Mouse (Mus musculus): Measurements from ENCODE around the gene Ugt1a1. TPM values are rescaled to one million over a fixed set of nuclear protein-coding genes. Genes with fewer than 3 reads are reported as not detected.

Ugt1a1 gene
- polyA plus RNA-seq, 1 experiment from 2014 or later = not detected

DNA sequence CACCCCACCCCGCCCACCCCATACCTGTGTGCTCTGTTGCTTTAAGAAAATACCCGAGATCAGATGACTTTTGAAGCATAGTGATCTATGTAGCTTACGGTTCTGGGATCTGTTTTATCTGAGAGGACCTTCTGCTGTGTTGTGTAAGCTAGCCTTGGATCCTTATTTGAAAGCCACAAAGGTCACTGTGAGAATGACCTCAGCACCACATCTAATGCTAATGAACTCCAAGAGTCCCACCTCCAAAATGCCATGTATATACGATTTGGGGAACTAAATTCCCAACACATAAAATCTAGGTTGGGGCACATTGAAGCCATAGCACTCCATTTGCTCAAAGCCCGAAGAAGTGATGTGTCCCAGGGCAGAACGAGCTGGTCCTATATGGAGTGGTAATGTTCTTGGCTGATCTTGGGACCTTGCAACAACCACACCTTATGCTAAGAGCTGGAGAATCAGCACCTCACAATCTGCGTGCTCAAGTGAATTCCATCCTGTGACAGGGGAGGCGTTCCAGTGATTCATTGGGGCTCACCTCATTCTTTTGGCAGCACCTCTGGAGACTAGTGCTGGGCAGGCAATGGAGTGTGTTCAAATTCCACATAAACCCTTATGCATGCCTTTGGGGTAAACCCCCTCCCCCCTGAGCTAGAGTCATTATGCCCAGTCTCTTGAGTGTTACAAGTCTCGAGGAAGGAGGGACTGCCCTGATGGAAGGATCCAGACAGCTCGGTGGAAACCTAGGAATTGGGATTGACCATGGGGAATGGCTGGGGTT is 45.3 kb downstream of the Ugt1a1 start:
- Histone ChIP-seq H3K4me2 (ENCODE audit: low read length) (no peak overlapping the region), H3K4me1 (ENCODE audit: control insufficient read depth, insufficient read depth, low read length) (no peaks in the 10 kb centered on the region), H3K9ac (replicated peaks; ENCODE audit: low read length) (no peak overlapping the region), H3K36me3 (ENCODE audit: control insufficient read depth, insufficient read depth, low read length) (peaks cover 27% of the 10 kb centered on the region), H3K27me3 (ENCODE audit: control insufficient read depth, insufficient read depth, low read length) (no peaks in the 10 kb centered on the region), H3K27ac (replicated peaks; ENCODE audit: low read depth, low read length) (no peak overlapping the region), H3K9me3 (ENCODE audit: control insufficient read depth, low read length) (peaks cover 56% of the 10 kb centered on the region), H3K4me3 (replicated peaks; ENCODE audit: low read depth, low read length) (no peak overlapping the region)
- 81% methylated on average over 10 of the region's 10 CpGs for WGBS
- ATAC-seq (ENCODE audit: low FRiP score, low TSS enrichment) (no peak), DNase-seq (no peak)

DNA sequence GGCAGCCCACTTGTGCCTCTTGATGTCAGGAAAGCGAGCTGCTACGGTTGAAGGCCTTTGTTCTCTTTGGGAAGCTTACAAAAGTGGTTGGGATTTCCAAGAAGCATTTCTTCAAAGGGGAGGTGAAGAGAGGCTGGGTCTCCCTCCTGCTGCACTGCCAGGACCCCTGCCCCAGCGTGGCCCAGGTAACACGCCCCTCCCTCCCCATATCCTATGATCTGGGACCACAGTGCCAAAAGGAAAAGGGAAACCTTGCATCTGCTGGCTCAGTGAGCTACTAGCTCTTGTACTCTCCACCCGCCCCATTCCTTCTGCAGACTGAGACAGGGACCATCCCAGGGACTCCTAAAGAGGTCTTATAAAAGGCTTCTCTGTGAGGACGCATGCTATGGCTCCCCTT is 45.9 kb downstream of the Ugt1a1 start:
- WGBS = 79% methylated on average over 6 of the region's 6 CpGs
- H3K27ac ChIP-seq (replicated peaks; ENCODE audit: low read depth, low read length) = no peak overlapping the region
- H3K4me3 ChIP-seq (replicated peaks; ENCODE audit: low read depth, low read length) = no peak overlapping the region
- peaks cover 50% of the 10 kb centered on the region for H3K9me3 ChIP-seq (ENCODE audit: control insufficient read depth, low read length)
- no peaks in the 10 kb centered on the region for H3K27me3 ChIP-seq (ENCODE audit: control insufficient read depth, insufficient read depth, low read length)
- H3K4me1 ChIP-seq (ENCODE audit: control insufficient read depth, insufficient read depth, low read length) = no peaks in the 10 kb centered on the region
- ATAC-seq (ENCODE audit: low FRiP score, low TSS enrichment) = no peak
- H3K4me2 ChIP-seq (ENCODE audit: low read length) = no peak overlapping the region
- H3K9ac ChIP-seq (replicated peaks; ENCODE audit: low read length) = no peak overlapping the region
- H3K36me3 ChIP-seq (ENCODE audit: control insufficient read depth, insufficient read depth, low read length) = peaks cover 33% of the 10 kb centered on the region
- DNase-seq = no peak

- no peaks in the 10 kb centered on the region for H3K27me3 ChIP-seq (ENCODE audit: control insufficient read depth, insufficient read depth, low read length)
- ATAC-seq (ENCODE audit: low FRiP score, low TSS enrichment) (no peak), DNase-seq (no peak)
- H3K4me1 ChIP-seq (ENCODE audit: control insufficient read depth, insufficient read depth, low read length) = no peaks in the 10 kb centered on the region
- no peak overlapping the region for H3K9ac ChIP-seq (replicated peaks; ENCODE audit: low read length)
- H3K4me3 ChIP-seq (replicated peaks; ENCODE audit: low read depth, low read length) = no peak overlapping the region
- H3K36me3 ChIP-seq (ENCODE audit: control insufficient read depth, insufficient read depth, low read length) = peaks cover 40% of the 10 kb centered on the region
- H3K4me2 ChIP-seq (ENCODE audit: low read length) = no peak overlapping the region
- peaks cover 43% of the 10 kb centered on the region for H3K9me3 ChIP-seq (ENCODE audit: control insufficient read depth, low read length)
- 69% methylated on average over 6 of the region's 6 CpGs for WGBS
- no peak overlapping the region for H3K27ac ChIP-seq (replicated peaks; ENCODE audit: low read depth, low read length)
Measured at GRCm38 (mm10) chr1:88258361-88258760, 46.6 kb downstream of the Ugt1a1 start.

DNA sequence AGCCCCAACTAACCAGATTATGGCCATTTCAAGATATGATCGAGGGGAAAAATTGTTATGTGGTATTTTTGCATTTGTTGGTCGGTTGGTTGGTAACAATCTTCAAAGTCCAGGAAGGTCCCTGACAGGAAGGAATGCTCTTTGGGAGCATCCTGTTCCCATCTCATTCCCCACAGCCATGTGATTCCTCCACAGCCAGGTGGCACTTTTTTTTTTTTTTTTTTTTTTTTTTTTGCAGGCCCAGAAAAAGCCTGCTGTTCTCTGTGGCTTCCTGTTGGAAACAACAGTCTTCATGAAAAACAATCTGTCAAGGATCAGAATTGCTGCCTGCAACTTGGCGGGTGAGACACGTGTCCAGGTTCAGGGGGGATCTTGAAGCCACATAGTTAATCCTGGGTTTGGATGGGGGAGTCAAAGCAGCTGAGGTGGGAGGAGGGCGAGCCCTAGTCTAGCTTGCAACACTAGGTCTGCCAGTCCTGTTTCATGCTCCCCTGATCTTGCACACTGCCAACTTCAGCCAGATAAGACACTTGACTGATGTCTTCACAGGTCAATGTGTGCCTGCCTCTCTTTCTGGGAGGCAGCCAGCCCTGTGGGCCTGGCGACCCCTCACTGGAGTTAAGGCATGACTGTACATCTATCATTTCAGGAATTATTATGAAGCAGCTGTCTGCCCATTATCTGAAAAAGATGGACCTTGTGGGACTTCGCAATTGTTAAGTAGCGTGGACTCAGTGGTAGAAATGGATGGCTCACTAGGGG is 47.3 kb downstream of the Ugt1a1 start:
- Histone ChIP-seq H3K9me3 (ENCODE audit: control insufficient read depth, low read length) (peaks cover 36% of the 10 kb centered on the region), H3K27ac (replicated peaks; ENCODE audit: low read depth, low read length) (no peak overlapping the region), H3K4me2 (ENCODE audit: low read length) (no peak overlapping the region), H3K36me3 (ENCODE audit: control insufficient read depth, insufficient read depth, low read length) (peaks cover 47% of the 10 kb centered on the region), H3K9ac (replicated peaks; ENCODE audit: low read length) (no peak overlapping the region), H3K27me3 (ENCODE audit: control insufficient read depth, insufficient read depth, low read length) (no peaks in the 10 kb centered on the region), H3K4me1 (ENCODE audit: control insufficient read depth, insufficient read depth, low read length) (no peaks in the 10 kb centered on the region), H3K4me3 (replicated peaks; ENCODE audit: low read depth, low read length) (no peak overlapping the region)
- ATAC-seq (ENCODE audit: low FRiP score, low TSS enrichment) (no peak), DNase-seq (no peak)
- 82% methylated on average over 8 of the region's 8 CpGs for WGBS

DNA sequence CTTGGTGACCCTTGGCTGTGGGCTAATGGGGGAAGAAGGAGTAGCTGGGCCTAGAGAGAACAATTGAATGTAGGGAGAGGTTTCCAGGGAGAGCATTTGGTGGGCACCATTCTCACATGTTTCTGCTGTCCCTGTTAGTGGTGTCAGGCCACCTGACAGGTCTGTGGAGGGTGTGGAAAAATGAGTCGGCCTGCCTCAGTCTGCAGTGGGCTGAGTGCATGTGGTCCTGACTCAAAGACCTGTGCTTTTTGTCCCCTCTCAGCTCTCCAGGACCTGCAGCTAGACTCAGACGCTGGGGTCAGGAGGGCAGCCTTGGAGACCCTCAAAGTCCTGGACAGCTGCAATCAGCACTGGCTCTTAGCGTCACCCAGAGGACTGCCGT is 47.9 kb downstream of the Ugt1a1 start:
- ATAC-seq (ENCODE audit: low FRiP score, low TSS enrichment) (no peak), DNase-seq (no peak)
- WGBS = 84% methylated on average over 4 of the region's 4 CpGs
- no peak overlapping the region for H3K27ac ChIP-seq (replicated peaks; ENCODE audit: low read depth, low read length)
- H3K9me3 ChIP-seq (ENCODE audit: control insufficient read depth, low read length) = peaks cover 32% of the 10 kb centered on the region
- H3K36me3 ChIP-seq (ENCODE audit: control insufficient read depth, insufficient read depth, low read length) = peaks cover 53% of the 10 kb centered on the region
- no peaks in the 10 kb centered on the region for H3K27me3 ChIP-seq (ENCODE audit: control insufficient read depth, insufficient read depth, low read length)
- H3K4me2 ChIP-seq (ENCODE audit: low read length) = no peak overlapping the region
- H3K4me3 ChIP-seq (replicated peaks; ENCODE audit: low read depth, low read length) = no peak overlapping the region
- H3K9ac ChIP-seq (replicated peaks; ENCODE audit: low read length) = no peak overlapping the region
- H3K4me1 ChIP-seq (ENCODE audit: control insufficient read depth, insufficient read depth, low read length) = no peaks in the 10 kb centered on the region

DNA sequence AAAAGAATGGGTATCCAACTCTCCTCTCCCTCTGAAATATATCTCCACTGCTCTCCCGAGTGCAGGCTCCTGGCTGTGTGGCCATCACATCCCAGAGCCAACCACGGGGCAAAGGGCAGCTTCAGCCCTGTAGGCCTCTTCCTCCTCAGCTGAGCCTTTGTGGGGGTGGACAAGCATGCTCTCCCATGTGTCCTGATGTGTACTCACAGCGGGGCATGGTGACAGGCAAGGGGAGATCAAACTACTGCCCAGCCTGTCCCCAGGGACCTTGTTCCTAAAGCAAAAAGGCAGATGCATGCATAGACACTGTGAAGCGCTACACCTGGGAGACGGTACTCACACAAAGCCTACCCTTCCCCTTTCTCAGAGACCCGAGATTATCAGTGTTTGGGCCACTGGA is 48.4 kb downstream of the Ugt1a1 start:
- Histone ChIP-seq H3K4me3 (replicated peaks; ENCODE audit: low read depth, low read length) (no peak overlapping the region), H3K27me3 (ENCODE audit: control insufficient read depth, insufficient read depth, low read length) (no peaks in the 10 kb centered on the region), H3K27ac (replicated peaks; ENCODE audit: low read depth, low read length) (no peak overlapping the region), H3K4me1 (ENCODE audit: control insufficient read depth, insufficient read depth, low read length) (no peaks in the 10 kb centered on the region), H3K9me3 (ENCODE audit: control insufficient read depth, low read length) (peaks cover 28% of the 10 kb centered on the region), H3K4me2 (ENCODE audit: low read length) (no peak overlapping the region), H3K36me3 (ENCODE audit: control insufficient read depth, insufficient read depth, low read length) (peaks cover 57% of the 10 kb centered on the region), H3K9ac (replicated peaks; ENCODE audit: low read length) (no peak overlapping the region)
- WGBS = 84% methylated on average over 6 of the region's 6 CpGs
- DNase-seq = peak; percentile 48
- ATAC-seq (ENCODE audit: low FRiP score, low TSS enrichment) = peak; percentile 4; the same call in 1 of the 2 replicates

- no peak overlapping the region for H3K4me3 ChIP-seq (replicated peaks; ENCODE audit: low read depth, low read length)
- no peak overlapping the region for H3K9ac ChIP-seq (replicated peaks; ENCODE audit: low read length)
- no peaks in the 10 kb centered on the region for H3K27me3 ChIP-seq (ENCODE audit: control insufficient read depth, insufficient read depth, low read length)
- DNase-seq (no peak), ATAC-seq (ENCODE audit: low FRiP score, low TSS enrichment) (no peak)
- H3K4me1 ChIP-seq (ENCODE audit: control insufficient read depth, insufficient read depth, low read length) = no peaks in the 10 kb centered on the region
- no peak overlapping the region for H3K27ac ChIP-seq (replicated peaks; ENCODE audit: low read depth, low read length)
- peaks cover 21% of the 10 kb centered on the region for H3K9me3 ChIP-seq (ENCODE audit: control insufficient read depth, low read length)
- H3K4me2 ChIP-seq (ENCODE audit: low read length) = no peak overlapping the region
- peaks cover 64% of the 10 kb centered on the region for H3K36me3 ChIP-seq (ENCODE audit: control insufficient read depth, insufficient read depth, low read length)
- 86% methylated on average over 10 of the region's 10 CpGs for WGBS
Measured at GRCm38 (mm10) chr1:88260604-88261377, 49.0 kb downstream of the Ugt1a1 start.

DNA sequence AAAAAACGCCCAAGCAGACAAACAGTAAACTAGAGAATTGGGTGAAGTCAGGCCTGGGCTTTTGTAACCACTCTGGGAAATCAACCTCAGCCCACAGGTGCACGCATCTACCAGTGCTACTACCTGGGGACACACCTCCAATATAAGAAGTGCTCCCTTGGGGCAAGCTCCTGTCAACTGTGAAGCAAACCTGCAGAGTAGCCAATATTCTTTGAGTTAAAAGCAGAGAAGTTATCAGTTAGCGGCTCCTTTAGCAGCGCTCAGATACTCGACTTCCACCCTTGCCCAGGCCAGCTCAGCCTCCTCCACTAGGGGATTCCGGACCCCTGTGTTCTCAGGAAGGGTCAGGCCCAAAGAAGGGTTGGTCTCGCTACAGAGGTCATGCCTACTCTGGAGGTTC is 49.9 kb downstream of the Ugt1a1 start:
- Histone ChIP-seq H3K9ac (replicated peaks; ENCODE audit: low read length) (no peak overlapping the region), H3K4me3 (replicated peaks; ENCODE audit: low read depth, low read length) (no peak overlapping the region), H3K27ac (replicated peaks; ENCODE audit: low read depth, low read length) (no peak overlapping the region), H3K4me2 (ENCODE audit: low read length) (no peak overlapping the region), H3K9me3 (ENCODE audit: control insufficient read depth, low read length) (peaks cover 12% of the 10 kb centered on the region), H3K36me3 (ENCODE audit: control insufficient read depth, insufficient read depth, low read length) (peaks cover 73% of the 10 kb centered on the region), H3K27me3 (ENCODE audit: control insufficient read depth, insufficient read depth, low read length) (no peaks in the 10 kb centered on the region), H3K4me1 (ENCODE audit: control insufficient read depth, insufficient read depth, low read length) (no peaks in the 10 kb centered on the region)
- WGBS = 88% methylated on average over 7 of the region's 7 CpGs
- DNase-seq = no peak
- ATAC-seq (ENCODE audit: low FRiP score, low TSS enrichment) = no peak

Data from midbrain, embryonic 14.5 days (tissue).